Mouse (Mus musculus): ENCODE measurements around the gene Creb5. TPM values are rescaled to one million over a fixed set of nuclear protein-coding genes. Genes with fewer than 3 reads are reported as not detected.

The Creb5 gene
- total and polyA plus RNA-seq, 2 experiments from 2014 or later = 3.1 to 4.4 TPM

GRCm38 (mm10) chr6:53735696-53736095 lies 448.6 kb downstream of the Creb5 start:
- Histone ChIP-seq H3K27ac (no peak overlapping the region), H3K36me3 (ENCODE audit: insufficient read depth, low read length) (no peaks in the 10 kb centered on the region), H3K9me3 (ENCODE audit: low read length) (no peaks in the 10 kb centered on the region), H3K4me2 (ENCODE audit: low read depth, low read length) (no peak overlapping the region), H3K4me3 (ENCODE audit: low read length) (no peak overlapping the region), H3K9ac (replicated peaks; ENCODE audit: low read length) (no peak overlapping the region), H3K4me1 (ENCODE audit: insufficient read depth, low read length) (no peaks in the 10 kb centered on the region), H3K27me3 (ENCODE audit: insufficient read depth, low read length) (no peaks in the 10 kb centered on the region)
- ATAC-seq (no peak), DNase-seq (ENCODE audit: low spot score) (no peak)
- 63% methylated on average over 6 of the region's 6 CpGs for WGBS
- TF ChIP-seq CTCF (IDR thresholded peaks at IDR 0.05; ENCODE audit: low read depth) = no peak

- no peaks in the 10 kb centered on the region for H3K9me3 ChIP-seq (ENCODE audit: low read length)
- no peak overlapping the region for H3K4me3 ChIP-seq (ENCODE audit: low read length)
- no peak for TF ChIP-seq CTCF (IDR thresholded peaks at IDR 0.05; ENCODE audit: low read depth)
- H3K27ac ChIP-seq = no peak overlapping the region
- H3K27me3 ChIP-seq (ENCODE audit: insufficient read depth, low read length) = no peaks in the 10 kb centered on the region
- ATAC-seq (no peak), DNase-seq (ENCODE audit: low spot score) (no peak)
- H3K36me3 ChIP-seq (ENCODE audit: insufficient read depth, low read length) = no peaks in the 10 kb centered on the region
- H3K4me1 ChIP-seq (ENCODE audit: insufficient read depth, low read length) = no peaks in the 10 kb centered on the region
- no peak overlapping the region for H3K4me2 ChIP-seq (ENCODE audit: low read depth, low read length)
- no peak overlapping the region for H3K9ac ChIP-seq (replicated peaks; ENCODE audit: low read length)
Observed at GRCm38 (mm10) chr6:53738206-53738605, 451.1 kb downstream of the Creb5 start.

GRCm38 (mm10) chr6:53741222-53741621 lies 454.2 kb downstream of the Creb5 start:
- Histone ChIP-seq H3K27ac (no peak overlapping the region), H3K9ac (replicated peaks; ENCODE audit: low read length) (no peak overlapping the region), H3K27me3 (ENCODE audit: insufficient read depth, low read length) (no peaks in the 10 kb centered on the region), H3K36me3 (ENCODE audit: insufficient read depth, low read length) (no peaks in the 10 kb centered on the region), H3K9me3 (ENCODE audit: low read length) (no peaks in the 10 kb centered on the region), H3K4me3 (ENCODE audit: low read length) (no peak overlapping the region), H3K4me1 (ENCODE audit: insufficient read depth, low read length) (no peaks in the 10 kb centered on the region), H3K4me2 (ENCODE audit: low read depth, low read length) (no peak overlapping the region)
- ATAC-seq = no peak
- no peak for DNase-seq (ENCODE audit: low spot score)
- 97% methylated on average over 3 of the region's 3 CpGs for WGBS
- TF ChIP-seq CTCF (IDR thresholded peaks at IDR 0.05; ENCODE audit: low read depth) = no peak

Other genes starting within 250 kb of the Creb5 start
- gene Jazf1, start 218.6 kb upstream of the Creb5 start, total RNA-seq (2014; rRNA removed) = 35.2 and 37.2 TPM in 2 replicates
- 53.5 and 56.1 TPM in 2 replicates for gene Jazf1, start 218.6 kb upstream of the Creb5 start, polyA plus RNA-seq (2015; fragmentation: Nextera tagmentation; extraction: Ambion mirVana)

Data from hindbrain, postnatal 0 days (tissue).